Mouse (Mus musculus) cerebellum, postnatal 4 days (tissue): Measurements from ENCODE around the gene Cox5a.

Experiments used
- DNase-seq, 2 experiments: peaks; one replicate each; pipeline ENCODE4 v3.0.0; 2022; ENCODE audit warnings: low spot score in 2 of 2, mixed read lengths in 1 of 2

The Cox5a gene

DNA sequence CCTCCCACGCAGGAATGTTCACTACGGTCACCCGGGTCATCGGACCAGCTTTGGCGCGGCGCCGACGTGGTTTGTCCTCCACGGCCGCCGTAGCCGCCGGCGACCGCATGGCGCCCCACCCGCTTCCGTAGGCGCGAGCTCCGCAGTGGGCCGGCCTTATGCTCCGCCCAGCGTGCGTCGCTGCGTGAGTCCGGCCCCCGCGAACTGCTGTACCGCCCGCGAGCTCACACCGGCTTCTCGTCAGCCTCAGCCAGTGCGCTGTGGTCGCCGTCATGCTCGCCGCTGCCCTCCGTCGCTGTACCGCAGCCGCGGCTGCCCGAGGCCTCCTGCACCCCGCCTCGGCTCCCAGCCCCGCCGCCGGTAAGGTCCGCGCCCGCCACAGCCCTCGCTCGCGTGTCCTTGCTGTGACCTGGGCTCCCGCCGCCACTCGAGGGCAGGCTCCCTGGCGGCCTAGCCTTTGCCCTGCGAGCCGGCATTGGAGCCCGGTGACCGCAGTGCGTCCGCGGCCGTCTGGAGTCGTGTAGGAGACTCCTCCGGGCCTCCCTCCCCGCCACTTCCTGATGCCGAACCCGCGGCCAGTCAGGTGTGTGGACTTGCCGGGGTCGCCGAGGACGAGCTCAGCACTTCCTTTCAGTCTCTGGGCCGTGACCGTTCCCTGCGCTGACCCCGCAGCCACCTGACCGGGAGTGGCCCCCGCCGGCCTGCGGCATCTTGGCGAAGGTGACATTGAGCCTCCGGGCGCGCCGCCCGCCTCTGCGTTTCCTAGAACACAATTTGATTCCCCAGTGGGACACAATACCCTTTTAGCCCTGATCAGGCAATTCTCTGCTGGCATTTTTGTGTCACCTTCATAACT, at the start of gene Cox5a:
TSS of gene Cox5a (plus strand) at position 219 of the 856 bp plus-strand sequence.
- peak; percentile 89 to 94 for DNase-seq

- peak; percentile 81 to 87 for DNase-seq
Observed at GRCm38 (mm10) chr9:57485774-57486173, 35.3 kb upstream of the Cox5a start.

DNA sequence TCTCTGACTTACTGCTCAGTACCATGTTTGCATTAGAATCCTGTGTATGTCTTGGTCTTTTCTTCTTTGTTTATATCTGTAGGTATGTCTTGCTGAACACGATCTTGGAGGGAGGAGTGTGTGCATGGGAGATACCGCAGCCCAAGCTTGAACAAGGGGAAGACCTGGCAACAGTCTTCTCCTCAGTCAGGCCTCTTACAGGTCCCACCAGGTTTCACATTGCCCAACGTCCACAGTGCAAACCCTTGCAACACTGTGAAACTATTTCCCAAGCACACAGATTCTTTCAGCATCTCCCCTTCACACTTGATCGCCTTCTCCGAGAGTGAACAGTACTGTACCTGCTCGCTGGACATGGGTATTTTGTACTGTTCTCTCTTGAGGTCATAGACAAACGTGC, 33.3 kb upstream of the Cox5a start:
- DNase-seq = no peak

DNA sequence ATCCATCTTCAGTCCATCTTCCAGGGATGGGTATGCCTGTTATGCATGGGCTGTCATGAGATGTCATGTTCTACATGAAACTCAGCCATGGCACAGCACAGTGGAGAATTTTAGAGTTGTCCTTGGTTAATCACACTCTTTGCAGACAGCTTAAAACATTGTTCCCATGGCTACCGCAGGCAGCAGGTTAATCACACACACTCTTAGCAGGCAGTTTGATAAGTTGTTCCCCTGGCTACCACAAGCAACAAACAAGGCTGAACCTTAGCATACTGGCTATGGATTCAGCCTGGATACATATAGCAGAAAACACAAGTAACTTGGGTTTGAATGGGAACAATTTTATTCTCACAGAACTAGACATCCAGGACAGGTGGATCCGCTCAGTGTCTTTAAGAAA, 27.5 kb upstream of the Cox5a start:
- DNase-seq = no peak

DNA sequence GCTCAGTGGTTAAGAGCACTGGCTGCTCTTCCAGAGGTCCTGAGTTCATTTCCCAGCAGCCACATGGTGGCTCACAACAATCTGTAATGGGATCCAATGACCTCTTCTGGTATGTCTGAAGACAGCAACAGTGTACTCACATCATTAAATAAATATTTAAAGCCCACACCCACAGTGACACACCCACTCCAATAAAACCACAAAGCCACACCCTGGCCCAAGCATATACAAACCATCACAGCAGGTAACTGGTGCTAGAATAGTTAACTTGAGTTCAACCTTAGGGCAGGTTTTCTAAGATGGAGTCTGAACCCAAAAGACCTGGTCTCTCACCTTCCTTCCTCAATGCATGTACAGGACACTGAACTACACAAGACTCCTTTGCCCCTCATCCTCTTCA, 26.1 kb upstream of the Cox5a start:
- DNase-seq = no peak

DNA sequence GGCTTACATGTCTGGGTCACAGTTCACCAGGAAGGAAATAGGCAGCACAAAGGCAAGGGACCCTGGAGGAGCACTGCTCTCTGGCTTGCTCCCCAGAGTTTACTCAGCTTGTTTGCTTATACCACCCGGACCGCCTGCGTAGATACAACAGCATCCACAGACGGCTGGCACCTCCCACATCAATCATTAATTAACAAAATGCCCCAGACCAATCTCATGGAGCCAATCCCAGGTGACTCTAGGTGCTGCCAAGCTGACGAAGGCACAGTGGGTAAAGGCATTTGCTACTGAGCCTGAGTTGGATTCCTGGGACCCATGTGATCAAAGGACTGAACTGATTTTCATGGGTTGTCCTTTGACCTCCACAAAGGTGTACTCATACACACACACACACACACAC, 23.8 kb upstream of the Cox5a start:
- DNase-seq = no peak

GRCm38 (mm10) chr9:57498536-57498935, 22.5 kb upstream of the Cox5a start:
- DNase-seq = no peak

DNA sequence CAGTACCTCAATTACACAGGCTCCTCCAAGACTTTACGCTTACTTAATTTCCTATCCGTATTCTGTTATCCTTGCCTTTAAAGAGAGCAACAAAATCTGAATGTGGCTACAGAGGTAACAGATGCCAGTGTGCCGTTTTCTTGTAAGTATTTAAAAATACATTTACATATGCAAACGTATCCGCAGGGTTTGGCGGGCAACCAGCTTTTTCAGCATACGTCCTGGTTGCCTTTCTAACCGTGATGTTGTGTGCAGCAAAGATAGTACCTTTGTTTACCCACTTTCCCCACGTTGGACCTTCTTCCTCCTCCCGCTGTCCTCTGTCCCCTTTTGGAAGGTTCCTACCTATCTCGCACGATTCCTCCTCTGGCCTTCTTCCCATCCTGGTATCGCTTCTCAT, 19.6 kb upstream of the Cox5a start:
- no peak for DNase-seq

DNA sequence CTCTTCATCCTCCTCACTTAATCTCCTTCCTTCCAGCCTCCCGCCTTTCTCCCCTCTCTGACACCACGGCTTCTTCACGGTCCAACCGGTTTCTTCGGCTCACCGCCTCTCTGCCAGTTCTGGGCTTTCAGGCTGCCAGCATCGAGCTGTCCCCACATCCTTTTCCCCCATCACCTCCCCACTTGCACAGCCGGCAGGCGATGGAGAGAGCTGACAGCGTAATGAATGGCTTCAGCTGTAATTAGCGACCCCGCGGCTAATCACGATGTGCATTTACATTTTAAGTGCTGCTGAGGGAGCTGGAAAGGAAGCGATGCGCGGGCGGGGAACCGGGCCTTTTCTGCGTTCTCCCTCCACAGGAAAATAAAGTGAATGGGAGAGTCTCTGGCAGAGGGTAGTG, 19.2 kb upstream of the Cox5a start:
- DNase-seq = no peak

- DNase-seq = no peak
Observed at GRCm38 (mm10) chr9:57502911-57503621, 18.0 kb upstream of the Cox5a start.

DNA sequence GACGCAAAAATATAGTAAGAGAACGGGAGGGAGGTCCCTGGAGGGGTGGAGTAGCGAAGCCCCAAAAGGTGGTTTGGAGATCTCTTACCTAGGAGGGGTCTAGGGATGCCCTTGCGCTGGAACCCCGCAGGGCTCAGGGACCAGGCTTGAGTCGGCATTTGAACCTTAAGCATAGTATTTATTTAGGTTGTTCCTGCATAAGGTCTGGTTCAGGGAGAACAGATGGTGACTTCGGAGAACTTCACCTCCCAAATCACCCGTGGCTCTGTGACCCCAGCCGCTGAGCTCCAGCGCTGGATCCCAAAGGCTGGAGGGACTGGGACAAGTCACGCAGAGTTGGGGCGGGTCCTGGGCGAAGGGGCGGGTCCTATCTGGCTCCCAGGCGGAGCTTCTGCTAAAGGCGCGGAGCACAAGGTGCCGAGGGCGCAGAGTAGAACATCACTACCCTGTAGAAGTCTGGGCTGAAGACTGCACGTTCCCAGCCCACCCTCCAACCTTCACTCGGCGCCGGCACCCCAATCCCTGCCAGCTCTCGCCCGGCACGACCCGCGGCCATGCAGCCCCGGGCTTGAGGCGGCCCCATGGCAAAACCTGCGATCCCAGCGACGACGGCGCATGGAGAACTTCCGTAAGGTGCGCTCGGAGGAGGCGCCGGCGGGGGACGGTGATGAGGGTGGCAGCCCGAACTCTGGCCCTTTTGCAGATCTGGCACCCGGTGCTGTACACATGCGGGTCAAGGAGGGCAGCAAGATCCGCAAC, 17.3 kb upstream of the Cox5a start, which contains the start of gene Rpp25:
TSS of gene Rpp25 (plus strand) at position 405 of the 759 bp plus-strand sequence.
- DNase-seq = peak in 1 of 2 experiments; percentile 27

- DNase-seq = peak; percentile 40 to 49
Observed at GRCm38 (mm10) chr9:57504381-57504700, 16.7 kb upstream of the Cox5a start.

GRCm38 (mm10) chr9:57504891-57505290, 16.2 kb upstream of the Cox5a start:
- DNase-seq = no peak

GRCm38 (mm10) chr9:57505700-57506099, 15.4 kb upstream of the Cox5a start:
- DNase-seq = no peak

GRCm38 (mm10) chr9:57510577-57510976, 10.5 kb upstream of the Cox5a start:
- DNase-seq = no peak

- peak; percentile 36 to 69 for DNase-seq
Observed at GRCm38 (mm10) chr9:57517113-57517512, 4.0 kb upstream of the Cox5a start.

DNA sequence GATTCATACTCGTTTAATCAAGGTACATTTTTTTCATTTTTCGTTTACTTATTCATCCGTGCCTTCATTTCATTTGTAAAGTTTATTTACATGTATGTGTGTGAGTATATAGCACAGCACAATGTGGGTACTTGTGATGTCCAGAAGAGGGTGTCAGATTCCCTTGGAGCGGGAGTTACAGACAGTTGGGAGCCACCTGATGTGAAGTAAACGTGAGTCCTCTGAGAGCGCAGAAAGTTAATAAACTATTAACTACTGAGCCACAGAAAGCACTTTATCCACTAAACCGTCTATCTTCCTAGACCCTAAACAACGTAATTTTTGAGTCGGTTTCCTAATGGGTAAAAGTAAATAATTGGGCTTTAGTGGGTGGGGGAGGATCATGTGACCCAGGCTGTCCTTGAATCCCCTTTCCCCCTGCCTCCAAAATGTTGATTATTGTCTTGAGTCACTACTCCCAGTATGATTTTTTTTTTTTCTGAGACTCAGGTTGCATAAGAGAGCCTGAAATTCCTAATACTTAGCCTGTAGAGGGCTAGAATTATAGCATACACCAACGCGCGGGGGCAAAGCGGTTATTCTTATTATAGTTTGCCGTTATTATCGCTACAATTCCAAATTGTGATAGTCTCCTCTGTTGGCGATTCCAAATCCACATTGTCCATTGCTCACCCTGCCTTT, 559 bp upstream of the Cox5a start:
- DNase-seq = no peak

DNA sequence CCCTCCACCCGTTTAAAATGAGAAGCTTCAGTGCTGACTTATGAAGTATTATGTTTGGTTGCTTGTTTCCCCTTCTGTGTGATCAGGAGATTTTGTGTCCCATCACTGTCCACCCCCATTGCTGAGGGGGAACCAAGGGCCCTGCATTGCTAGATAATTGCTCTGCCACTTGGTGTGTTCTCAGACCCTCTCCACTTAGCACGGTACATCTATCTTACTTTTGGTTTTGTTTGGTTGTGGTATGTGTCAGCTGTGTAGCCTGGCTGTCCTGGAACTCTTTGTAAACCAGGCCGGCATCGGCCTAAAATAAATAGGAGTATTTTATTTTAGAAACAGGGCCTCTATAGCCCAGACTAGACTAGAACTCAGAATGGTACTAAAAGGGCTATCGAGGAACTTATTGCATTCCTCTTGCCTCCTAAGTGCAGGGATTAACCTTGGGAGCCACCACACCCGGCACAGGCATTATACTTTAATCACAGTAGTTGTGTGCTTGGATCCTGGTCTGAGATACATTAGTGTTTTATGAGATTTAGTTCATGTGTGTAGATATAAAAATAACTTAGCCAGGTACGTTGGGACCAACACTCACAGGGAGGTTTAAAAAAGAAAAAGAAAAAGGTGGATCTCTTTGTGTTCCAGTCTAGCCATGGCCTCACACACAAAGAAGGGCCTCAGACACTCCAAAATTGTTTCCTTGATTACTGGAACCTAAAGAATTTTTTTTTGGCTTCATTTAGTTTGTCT, 1.2 kb downstream of the Cox5a start:
- no peak for DNase-seq

GRCm38 (mm10) chr9:57522861-57523246, 1.8 kb downstream of the Cox5a start:
- DNase-seq = no peak

- no peak for DNase-seq
Observed at GRCm38 (mm10) chr9:57523754-57524153, 2.7 kb downstream of the Cox5a start.

- DNase-seq = no peak
Observed at GRCm38 (mm10) chr9:57524439-57524838, 3.4 kb downstream of the Cox5a start.
